Mouse (Mus musculus) T-helper 2 cell (primary cell): Measurements from ENCODE around the gene Sarm1.

Source experiments
- in situ Hi-C: fragments of 300-600 bp; cut with MboI, MseI; formaldehyde crosslinking; loops from one replicate; pipeline ENCODE4 v1.15.1; 2025; ENCODE audit warnings: high pct_unique_total_duplicates

The Sarm1 gene

DNA sequence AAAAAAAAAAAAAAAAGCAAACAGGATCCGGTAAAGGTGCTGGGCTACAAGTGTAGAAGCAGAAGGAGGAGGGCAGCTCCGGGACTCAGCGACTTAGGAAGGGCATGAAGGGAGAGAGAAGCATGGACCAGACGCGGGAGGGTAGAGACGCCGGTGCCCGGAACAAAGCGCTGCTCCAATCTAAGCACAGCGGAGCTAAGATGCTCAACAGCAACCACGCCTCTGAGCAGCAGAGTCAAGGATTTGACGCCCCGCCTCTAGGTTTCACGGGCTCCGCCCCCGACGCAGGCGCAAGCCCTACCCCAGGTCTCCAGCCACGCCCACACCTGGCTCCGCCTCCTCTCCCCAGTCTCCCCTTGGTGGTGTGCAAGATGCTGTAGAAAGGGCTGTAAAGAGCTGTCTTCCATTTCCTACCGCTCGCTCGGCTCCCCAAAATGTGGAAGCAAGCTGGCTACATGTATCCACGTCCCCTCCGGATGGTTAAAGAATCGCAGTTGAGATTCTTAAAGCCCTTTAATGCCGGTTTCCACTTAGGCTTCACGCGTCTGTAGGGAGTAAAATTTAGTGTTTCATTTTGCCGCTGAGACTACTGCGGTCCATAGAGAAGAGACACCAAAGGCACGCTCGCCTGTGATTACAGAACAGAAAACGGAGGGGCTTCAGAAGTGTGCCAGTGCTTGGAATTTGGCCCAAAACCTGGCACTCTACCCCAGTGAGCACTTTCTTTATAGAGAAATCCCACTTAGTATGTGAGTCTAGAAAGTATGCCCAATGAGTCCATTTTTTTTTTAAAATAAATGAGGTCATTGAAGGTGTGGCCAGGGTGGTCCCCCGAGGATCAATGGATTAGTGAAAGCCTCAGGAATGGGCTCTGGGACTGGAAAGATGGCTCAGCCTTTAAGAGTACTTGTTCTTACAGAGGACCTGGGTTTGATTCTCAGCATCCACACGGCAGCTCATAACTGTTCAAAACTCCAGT lies at the start of gene Sarm1:
TSS of gene Sarm1 (minus strand) at position 211 of the 979 bp plus-strand sequence.
- in situ Hi-C loops: no loop called here

DNA sequence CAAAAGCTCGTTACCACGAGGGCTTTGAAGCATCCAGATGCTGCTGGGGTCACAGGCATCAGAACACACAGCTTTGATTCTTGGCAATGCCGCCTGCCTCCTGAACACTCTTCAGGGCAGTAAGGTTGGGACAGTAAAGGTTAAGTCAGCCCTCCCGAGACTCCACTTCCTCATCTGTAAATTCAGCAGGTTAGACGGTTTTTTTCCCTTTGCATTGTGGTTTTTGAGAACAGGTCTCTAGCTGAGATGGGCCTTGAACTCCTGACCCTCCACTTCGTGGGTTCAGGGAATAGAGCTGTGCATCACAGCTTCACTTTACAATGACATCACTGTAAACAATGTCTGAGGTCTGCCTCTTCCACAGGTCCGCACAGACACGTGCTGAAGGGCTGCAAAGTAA lies 47.6 kb upstream of the Sarm1 start:
- in situ Hi-C loops: no loop called here

DNA sequence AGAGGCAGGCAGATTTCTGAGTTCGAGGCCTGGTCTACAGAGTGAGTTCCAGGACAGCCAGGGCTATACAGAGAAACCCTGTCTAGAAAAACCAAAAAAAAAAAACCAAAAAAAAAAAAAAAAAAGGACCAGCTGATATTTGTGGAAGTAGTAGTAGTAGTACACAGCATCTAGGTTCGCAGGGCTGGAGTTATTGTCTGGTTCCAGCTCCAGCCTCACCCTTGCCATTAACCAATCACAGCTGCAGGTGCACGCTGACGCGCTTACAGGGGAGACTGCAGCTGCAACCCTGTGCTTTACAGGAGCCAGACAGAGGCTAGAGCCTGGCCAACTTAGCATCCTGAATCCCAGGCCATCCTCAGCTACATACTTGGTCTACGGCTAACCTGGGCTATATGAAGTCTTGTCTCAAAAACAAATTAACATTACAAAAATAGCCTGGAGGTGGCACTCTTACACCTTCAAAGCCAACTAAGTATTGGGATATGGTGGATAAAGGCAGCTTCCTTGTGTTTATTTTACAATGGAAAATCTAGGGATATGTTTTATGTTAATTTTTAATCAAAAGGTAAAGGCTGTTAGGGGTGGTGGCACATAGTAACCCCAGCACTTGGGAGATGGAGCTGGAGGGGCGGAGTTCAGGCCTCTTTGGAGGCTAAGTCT lies 47.0 kb upstream of the Sarm1 start:
- in situ Hi-C loops: no loop called here

DNA sequence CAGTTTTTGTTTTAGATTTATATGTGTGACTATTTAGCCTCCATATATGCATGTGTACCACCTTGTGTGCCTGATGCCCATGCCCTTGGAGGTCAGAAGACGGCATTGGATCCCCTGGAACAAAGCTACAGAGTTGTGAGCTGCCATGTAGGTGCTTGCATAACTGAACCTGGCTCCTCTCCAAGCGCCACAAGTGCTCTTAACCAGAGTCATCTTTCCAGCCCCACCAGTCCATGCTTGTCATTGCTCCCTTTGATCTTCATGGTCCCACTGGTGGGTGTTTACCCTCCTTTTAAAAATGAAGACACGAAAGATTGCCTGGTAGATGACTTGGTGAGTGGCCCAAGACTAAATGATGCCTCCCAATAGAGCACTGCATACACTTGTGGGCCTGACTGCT lies 42.8 kb upstream of the Sarm1 start:
- in situ Hi-C loops: no loop called here

DNA sequence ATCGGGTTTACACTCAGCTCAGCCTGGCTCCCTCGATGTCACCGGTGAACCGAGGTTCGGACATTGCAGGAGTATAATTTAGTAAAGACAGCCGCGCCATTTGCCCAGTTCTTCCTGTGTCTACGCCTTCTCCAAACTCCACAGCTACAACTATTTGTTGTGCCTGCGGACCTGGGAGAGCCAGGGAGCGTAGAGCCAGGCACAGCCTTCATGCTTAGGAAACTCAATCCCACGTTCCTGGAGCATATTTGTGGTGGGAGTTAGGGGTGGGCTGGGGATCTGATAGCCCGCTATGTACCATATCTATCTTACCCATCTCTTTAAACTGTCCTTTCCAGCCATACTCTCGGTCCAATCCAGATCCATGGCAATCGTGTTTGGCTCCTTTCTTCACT lies 39.1 kb upstream of the Sarm1 start:
- in situ Hi-C loops: loop anchor here (10.0 kb wide), 1 partner anchor 608 kb away; the partner anchor contains the start of gene Ksr1

DNA sequence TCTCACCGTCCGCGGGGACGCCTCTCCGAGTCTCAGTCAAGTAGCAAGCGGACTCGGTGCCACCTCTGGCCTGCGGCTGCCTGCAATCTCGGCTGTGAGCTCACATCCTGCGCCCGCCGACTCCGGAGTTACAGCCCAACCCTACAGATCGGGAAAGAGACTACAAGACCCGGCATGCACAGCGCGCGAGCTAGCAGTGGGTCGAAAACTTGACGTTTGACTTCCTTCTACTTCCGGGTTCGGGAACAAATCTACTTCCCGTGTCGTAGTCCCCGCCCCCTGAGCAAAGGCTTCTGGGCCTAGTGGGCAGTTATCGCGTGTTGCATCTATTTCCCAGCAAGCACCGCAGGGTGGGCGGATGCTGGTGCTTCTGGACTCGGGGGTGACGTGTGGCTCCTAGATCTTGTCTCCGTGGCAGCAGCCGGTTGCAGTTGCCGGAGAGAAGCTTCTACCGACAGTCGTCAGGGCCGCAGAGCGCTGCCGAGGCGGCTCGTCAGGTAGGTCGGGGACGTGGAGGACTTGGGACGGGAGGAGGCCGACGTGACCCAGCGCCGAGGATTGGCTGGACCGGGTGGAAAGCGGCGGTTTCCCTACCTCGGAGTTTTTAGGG lies 38.6 kb upstream of the Sarm1 start, which contains the start of the genes Tnfaip1 and Ift20:
TSS of gene Tnfaip1 (minus strand) at position 253 of the 610 bp plus-strand sequence.
TSS of gene Ift20 (plus strand) at position 282 of the 610 bp plus-strand sequence.
- in situ Hi-C loops: loop anchor here (10.0 kb wide), 1 partner anchor 609 kb away; the partner anchor contains the start of gene Ksr1

DNA sequence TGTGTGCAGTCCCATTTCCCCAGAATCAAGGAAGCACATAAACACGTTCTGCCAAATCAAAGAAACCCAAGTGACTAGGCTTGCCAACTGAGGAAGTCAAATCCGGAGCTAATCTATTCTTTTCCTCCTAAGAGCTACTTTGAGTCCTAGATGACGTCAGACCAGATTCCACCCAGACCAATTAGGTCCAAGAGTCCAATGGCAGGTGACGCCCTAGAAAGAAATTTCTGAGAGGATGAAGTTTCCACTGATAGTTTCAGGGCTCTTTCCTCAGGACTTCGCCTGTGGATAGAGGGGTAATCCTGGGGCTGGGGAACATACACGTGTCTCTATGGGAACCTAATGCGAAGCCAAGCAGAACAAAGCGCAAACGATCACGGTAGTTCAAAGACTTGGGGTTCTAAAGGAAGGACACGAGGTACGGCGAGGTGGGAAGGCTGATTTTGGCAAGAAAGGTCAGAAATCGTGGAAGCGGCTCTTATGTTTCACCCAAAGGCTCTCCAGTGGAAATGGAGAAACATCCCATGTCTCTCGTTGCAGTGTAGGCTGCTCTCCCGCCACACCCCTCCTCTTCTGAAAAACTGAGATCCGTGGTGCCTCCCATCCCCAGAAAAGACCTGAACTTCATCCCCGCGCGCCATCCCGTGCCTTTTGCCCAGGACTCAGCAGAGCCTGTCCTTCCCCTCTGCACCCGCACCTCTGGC lies 38.0 kb upstream of the Sarm1 start:
- in situ Hi-C loops: loop anchor here (10.0 kb wide), 1 partner anchor 609 kb away; the partner anchor contains the start of gene Ksr1

DNA sequence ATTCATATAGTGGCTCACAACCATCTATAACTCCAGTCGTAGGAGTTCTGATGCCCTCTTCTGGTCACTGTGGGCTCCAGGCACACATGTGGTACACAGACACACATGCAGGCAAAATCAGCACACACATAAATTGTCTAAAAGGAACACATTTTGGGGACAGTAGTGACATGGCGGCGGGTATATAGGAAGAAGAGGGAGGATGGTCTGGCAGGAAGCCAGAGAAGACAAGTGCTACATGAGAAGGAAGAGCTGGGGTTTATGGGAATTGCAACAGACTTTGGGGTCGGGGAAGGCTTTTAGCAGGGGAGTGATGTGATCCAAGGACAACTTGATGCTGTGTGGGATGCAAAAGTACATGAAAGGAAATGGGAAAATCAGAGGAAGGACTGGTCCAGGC lies 37.0 kb upstream of the Sarm1 start:
- in situ Hi-C loops: loop anchor here (10.0 kb wide), 1 partner anchor 610 kb away; the partner anchor contains the start of gene Ksr1

DNA sequence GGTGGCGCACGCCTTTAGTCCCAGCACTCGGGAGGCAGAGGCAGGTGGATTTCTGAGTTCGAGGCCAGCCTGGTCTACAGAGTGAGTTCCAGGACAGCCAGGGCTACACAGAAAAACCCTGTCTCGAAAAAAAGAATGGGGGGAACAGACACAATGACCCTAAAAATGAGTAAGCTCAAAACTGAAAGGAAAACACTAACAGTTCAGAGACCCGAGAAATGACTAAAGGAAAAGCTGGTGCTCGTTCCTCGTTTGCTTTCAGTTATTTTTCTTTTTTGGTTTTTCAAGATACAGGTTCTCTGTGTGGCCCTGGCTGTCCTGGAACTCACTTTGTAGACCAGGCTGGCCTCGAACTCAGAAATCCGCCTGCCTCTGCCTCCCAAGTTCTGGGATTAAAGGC lies 34.0 kb upstream of the Sarm1 start:
- in situ Hi-C loops: loop anchor here (10.0 kb wide), 1 partner anchor 613 kb away; the partner anchor contains the start of gene Ksr1

DNA sequence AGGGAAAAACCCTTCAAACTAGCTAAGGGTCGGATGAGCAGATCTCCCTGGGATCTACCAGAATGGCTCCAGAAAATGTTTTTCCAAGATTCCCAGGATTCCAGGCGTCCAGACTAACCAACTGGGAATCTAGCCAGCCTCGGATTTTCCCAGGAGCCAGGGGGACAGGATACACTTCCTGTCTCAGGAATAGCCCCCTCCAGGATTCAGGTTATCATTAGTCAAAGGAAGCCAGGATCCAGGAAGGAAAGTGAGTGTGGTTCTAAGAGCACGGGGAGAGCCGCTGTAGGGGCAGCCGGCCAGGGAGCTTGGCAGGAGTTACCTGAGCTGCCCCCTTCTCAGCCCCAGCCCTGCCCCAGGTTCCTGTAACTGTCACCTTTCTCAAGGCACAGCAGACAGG lies 33.5 kb upstream of the Sarm1 start:
- in situ Hi-C loops: loop anchor here (10.0 kb wide), 1 partner anchor 614 kb away; the partner anchor contains the start of gene Ksr1

DNA sequence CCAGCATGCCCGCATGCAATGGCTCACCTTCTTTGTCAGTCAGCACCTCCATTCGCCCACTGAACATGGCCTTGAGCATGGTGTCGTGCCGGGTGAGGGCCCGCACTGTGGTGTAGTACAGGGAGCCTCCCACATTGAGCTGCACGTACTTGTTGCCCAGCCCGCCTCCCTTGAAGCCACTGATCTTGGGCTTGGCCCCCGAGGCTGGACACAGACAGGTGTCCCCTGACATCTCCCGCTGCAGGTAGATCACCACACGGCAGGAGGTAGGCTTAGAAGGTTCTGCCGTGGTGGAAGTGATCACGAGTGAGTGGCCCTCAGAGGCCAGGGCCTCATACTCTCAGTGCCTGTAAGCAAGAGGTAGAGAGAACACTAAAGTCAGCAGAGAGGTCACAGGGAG lies 32.4 kb upstream of the Sarm1 start:
- in situ Hi-C loops: loop anchor here (10.0 kb wide), 1 partner anchor 615 kb away; the partner anchor contains the start of gene Ksr1

DNA sequence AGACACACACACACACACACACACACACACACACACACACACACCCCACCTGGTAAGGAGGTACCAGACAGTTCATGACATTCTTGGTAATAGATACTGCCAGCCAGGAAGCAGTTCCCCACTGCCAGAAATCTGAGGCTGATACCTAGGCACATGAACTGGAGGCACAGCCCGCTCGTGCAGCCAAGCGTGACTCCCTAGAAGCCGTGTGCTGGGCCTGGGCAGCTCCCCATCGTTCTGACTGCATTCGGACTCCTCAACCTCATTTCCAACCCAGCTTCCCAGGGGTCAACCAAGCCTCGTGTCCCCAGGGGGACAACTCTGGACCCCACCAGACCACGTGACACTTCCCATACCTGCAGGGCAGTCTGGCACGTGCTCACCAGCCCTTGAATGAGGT lies 31.2 kb upstream of the Sarm1 start:
- in situ Hi-C loops: no loop called here

DNA sequence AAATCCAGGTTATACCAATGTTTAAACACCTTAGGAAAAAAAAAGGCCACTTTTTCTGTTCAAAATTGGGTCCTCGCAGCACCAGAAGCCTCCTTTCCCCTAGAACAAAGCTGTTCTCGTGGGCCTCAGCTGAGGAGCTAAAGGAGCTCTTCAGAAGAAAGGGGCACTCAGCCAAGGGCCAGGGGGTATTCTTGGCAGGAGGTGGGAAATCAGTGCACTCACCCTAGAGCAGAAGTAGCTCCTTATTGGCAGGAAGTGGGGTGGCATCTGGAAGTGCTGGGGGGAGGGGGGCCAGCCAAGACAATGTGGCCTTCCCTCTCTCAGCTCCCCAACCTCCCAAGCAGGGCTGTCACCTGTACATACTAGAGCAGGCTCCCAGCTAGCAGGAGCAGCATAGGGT lies 27.3 kb upstream of the Sarm1 start:
- in situ Hi-C loops: no loop called here

DNA sequence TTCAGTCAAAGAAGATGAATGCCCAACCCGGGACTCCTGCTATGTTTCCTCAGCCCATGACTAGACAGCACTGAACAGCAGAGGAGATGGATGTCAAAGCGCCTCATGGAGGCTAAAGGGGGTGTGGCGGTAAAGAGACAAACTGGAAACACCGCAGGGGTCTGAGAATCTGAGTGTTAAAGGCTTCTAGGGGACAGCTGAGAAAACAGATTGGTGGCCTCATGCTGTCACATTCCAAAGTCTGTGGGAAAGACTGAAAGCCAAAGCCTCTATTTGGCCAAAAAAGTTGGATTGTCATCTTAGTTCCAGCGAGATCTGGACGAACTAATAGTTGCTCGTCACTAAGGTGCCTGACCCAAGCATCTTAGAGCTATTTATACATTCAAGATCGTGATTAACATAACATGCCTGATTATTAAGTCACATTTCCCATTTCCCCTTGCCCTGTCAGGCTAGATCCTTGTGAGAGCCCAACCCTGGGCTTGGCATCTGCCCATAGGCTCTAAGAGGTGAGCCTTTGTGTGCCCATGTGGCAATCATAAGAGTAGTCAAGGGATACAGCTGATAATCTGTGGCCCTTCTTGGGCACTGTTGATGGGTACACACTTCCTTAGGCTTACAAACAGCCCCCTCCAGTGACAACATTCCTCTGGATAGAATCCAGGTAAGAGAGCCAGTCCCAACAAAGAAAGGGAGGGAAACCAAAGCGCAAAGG lies 25.8 kb upstream of the Sarm1 start:
- in situ Hi-C loops: no loop called here

DNA sequence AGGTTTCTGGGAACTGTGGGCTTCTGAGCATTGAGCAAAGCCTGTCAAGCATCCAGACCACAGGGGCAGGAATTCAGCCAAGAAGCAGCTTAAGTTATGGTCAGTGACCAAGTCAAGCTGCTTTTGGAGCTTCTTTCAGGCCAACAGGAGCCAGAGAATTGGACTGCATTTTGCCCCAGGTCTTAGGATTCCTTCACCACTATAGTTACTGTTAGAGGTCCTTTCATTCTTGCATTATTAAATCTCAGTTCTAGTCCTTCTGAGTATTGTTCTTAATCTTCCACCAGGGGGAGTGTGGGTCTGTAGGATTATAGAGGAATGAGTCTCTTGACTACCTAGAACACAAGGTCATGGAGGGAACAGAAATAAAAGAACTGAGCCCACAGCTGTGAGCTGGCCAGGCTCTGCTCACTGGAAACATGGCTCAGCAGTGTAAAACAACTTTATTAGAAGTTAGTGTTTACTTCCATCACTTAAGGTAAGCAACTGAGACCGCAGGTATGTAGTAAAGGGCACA lies 25.0 kb upstream of the Sarm1 start:
- in situ Hi-C loops: no loop called here

DNA sequence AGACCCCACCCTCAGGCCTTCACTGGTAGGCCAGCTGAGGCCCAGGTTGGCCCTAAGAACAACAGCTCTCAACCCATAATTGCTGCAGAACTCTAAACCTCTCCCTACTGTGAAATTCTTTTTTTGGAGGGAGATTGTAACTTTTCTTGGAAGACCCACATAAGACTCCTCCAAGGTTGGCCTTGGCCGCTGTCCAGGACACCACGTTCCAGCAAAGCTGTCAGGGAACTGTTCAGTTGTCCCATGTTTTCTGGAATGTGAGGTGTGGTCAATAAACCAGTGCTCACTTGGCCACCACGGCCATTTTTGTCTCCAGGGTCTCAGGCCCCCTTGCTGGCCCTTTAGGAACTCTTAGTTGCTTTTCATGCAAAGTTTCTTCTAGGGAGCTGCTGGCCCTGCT lies 24.3 kb upstream of the Sarm1 start:
- in situ Hi-C loops: no loop called here

DNA sequence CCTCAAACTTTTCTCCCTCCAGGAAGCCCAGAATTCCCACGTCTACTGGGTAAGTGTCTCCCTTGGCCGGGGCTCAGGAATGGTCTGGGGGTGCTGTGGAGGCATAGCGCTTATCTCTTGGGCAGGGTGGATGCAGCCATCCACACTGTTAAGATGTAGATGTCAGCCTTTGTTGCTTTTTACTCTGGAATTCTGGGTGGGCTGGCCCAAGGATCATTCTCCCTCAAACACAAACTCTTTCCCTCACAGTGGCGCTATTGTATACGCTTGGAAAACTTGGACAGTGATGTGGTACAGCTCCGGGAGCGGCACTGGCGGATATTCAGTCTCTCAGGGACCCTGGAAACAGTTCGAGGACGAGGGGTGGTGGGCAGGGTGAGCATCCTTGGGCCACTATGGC lies 21.4 kb upstream of the Sarm1 start:
- in situ Hi-C loops: no loop called here

DNA sequence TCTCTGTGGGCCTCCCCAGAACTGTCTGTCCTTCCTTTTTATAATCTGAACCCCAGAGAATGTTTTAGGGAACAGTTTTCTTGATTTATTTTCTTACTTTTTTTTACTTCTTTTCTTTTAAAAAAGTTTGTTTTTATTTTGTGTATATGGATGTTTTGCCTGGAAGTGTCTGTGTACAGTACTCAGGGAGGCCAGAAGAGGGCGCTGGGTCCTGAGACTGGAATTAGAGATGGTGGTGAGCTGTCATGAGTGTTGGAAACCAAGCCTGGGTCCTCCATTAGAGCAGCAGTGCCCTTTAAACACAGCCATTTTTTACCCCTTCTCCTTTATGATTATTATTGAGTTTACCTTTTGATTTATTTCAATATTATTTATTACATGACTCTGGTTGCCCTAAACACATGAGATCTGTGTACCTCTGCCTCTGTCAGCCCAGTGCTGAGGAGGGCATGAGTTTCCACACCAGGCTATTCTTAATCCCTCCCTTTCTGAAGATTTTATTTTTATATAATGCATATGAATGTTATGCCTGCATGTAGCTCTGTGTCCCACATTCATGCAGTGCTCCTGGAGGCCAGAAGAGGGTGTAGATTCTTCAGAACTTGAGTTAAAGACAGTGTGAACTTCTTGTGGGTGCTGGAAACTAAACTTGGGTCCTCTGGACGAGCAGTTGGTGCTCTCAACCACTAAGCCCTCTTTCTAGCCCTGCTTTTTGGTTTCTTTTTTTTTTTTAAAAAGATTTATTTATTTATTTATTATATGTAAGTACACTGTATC lies 18.2 kb upstream of the Sarm1 start:
- in situ Hi-C loops: no loop called here

DNA sequence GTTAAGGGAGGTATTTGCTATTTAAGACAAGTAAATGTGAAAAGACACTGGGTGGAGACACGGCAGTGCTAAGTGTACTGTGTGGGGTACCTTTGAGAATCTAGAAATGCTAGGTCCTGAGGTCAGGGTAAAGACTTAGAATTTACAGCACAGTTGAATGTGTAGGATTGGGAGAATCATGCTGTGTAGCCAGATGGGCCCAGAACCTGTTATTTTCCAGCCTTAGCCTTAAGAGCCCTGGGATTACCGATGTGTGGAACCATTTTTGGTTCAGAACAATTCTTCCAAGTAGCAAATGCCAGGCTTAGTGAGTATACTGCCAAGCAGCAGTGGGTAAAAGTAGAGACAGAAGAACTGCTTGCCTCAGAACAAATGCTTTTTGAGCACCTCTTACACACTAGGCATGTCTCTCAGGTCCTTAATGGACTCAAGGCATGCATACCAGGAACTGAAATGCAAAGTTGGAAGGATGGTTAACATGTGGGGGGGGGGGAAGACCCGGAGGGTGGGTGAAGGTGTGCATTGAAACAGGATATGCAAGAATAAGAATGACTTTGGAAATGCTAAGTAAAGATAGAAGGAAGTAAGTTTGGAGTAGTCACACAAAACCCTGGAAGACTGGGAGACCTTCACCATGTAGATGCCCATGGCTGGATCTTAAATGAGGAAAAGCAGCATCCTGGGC lies 15.7 kb upstream of the Sarm1 start:
- in situ Hi-C loops: no loop called here
